Mouse (Mus musculus) G1E (cell line): ENCODE results near the gene Gabrg3. TPM values are rescaled to one million over a fixed set of nuclear protein-coding genes. Genes with fewer than 3 reads are reported as not detected.

ENCODE experiments used
- ATAC-seq: 2 replicates; pipeline ENCODE4 v1.8.0; 2016; ENCODE audit warnings: mild to moderate bottlenecking; ENCODE audit not compliant: insufficient number of reproducible peaks, poor library complexity, low FRiP score, severe bottlenecking; ENCODE audit errors: extremely low read depth
- DNase-seq: peaks from one replicate; pipeline ENCODE4 v3.0.0; 2012; ENCODE audit warnings: low spot score
- H3K27me3 ChIP-seq: 2 replicates; pipeline ENCODE4 v1.6.1; 2012; ENCODE audit warnings: mild to moderate bottlenecking, low read length, inconsistent platforms; ENCODE audit not compliant: insufficient read depth
- H3K36me3 ChIP-seq: replicated peaks from 2 replicates; pipeline ENCODE3; 2012; ENCODE audit warnings: mild to moderate bottlenecking, inconsistent platforms
- H3K4me1 ChIP-seq: 2 replicates; pipeline ENCODE4 v1.6.1; 2012; ENCODE audit warnings: low read depth, low read length, inconsistent platforms, mixed read lengths; ENCODE audit not compliant: insufficient read depth
- H3K4me3 ChIP-seq: 2 replicates; pipeline ENCODE4 v1.5.1; 2012; ENCODE audit warnings: low read depth, mild to moderate bottlenecking, inconsistent platforms, low read length, moderate library complexity, mixed read lengths
- H3K9me3 ChIP-seq: replicated peaks from 2 replicates; pipeline ENCODE4 v1.6.1; 2012; ENCODE audit warnings: inconsistent platforms
- CTCF ChIP-seq: IDR thresholded peaks from 2 replicates; pipeline ENCODE4 v1.5.1; 2012; ENCODE audit warnings: low read depth, low read length, inconsistent platforms, mixed read lengths
- GATA1 ChIP-seq: IDR thresholded peaks from 2 replicates; pipeline ENCODE4 v1.6.1; 2012; ENCODE audit warnings: borderline replicate concordance, low read length, inconsistent platforms, mixed read lengths
- GATA2 ChIP-seq: IDR thresholded peaks from 2 replicates; pipeline ENCODE4 v1.6.1; 2012; ENCODE audit warnings: low read depth, low read length, inconsistent platforms, borderline replicate concordance
- POLR2AphosphoS5 ChIP-seq: IDR thresholded peaks from 2 replicates; pipeline ENCODE4 v1.6.1; 2012; ENCODE audit warnings: low read depth, low read length, inconsistent platforms; ENCODE audit not compliant: insufficient replicate concordance
- TAL1 ChIP-seq: conservative IDR thresholded peaks from 2 replicates; pipeline ENCODE4 v1.6.1; 2012; ENCODE audit warnings: low read depth, low read length, inconsistent platforms, mixed read lengths
- polyA plus RNA-seq: library from polyadenylated mRNA; stranded (reverse); fragments of >175 nt; gene quantifications from 2 replicates; pipeline ENCODE4 v1.2.3, GENCODE M21; 2012
- total RNA-seq, 2 experiments: library from RNA; stranded (forward) in 1 of 2; stranded (reverse) in 1 of 2; fragments of 200-1000 nt in 1 of 2; fragments of >200 nt in 1 of 2; fragmentation: Nextera tagmentation in 1 of 2; gene quantifications; 2 replicates each; pipeline ENCODE4 v1.2.3; 2014 to 2017

The Gabrg3 gene
- total and polyA plus RNA-seq, 3 experiments: 0.27 TPM; not detected in 2

DNA sequence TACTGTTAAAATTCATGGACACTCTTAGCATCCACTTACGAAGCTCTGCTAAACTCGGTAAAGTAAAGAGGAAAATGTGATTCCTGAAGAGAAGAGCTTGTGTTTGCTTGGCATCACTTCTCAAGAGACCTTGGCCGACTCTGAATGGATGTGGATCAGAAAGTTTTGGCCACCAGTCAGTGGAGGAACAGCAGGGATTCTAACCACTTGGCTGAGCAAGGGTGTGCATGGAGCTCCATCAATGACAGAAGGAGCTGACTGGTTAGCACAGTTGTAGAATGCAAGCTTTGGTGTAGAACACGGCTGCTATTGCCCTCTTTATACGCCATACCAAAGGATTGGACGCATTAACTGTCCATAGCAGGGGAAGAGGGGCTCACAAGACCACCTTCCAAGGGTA lies 93.4 kb downstream of the Gabrg3 start:
- Histone ChIP-seq H3K36me3 (no peaks in the 10 kb centered on the region), H3K4me1 (no peaks in the 10 kb centered on the region), H3K4me3 (no peak overlapping the region), H3K9me3 (peaks cover 6% of the 10 kb centered on the region), H3K27me3 (no peaks in the 10 kb centered on the region)
- DNase-seq (no peak), ATAC-seq (no peak)
- TF ChIP-seq POLR2AphosphoS5: no peak
- TF ChIP-seq GATA2: no peak
- TF ChIP-seq CTCF: no peak
- no peak for TF ChIP-seq TAL1
- no peak for TF ChIP-seq GATA1

DNA sequence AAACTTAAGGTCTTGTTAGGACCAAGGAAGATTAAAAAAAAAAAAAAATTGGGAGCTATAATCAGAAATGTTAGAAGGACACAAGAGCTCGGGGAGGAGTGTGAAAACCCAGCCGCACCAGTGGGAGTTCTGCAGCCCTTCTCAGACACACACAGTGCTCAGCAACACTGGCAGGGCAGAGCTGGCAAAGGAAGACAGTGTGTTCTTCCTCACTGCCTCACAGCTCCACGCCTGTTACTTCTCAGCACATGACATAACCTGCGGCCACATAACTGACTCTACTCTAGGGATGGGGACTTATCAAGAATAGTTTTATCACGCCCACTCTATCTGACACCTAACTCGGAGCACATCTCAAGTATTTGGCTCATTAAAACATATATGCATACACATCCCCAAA lies 103.8 kb downstream of the Gabrg3 start:
- DNase-seq (no peak), ATAC-seq (no peak)
- H3K4me3 ChIP-seq: no peak overlapping the region
- H3K4me1 ChIP-seq: no peaks in the 10 kb centered on the region
- H3K27me3 ChIP-seq: no peaks in the 10 kb centered on the region
- TF ChIP-seq GATA1: no peak
- H3K36me3 ChIP-seq: no peaks in the 10 kb centered on the region
- peaks cover 9% of the 10 kb centered on the region; the same call in 1 of the 2 replicates for H3K9me3 ChIP-seq

DNA sequence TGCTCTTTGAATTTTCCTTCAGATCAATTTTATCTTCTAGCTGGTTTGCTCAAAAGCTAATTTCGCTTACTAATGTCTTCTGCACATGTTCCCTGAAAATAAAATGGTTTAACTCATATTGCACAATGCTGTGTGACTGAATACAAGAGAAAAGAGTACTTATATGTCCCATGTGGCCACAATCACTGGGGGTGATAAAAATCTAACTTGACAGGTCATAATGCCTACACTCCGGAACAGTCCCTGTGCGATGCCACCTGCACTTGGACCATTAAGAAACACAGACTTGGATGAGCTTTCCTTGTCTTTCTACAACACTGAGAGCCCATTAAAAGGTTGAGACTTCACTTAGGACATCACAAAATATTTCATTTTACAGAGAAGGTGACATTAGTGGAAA lies 108.1 kb downstream of the Gabrg3 start:
- TF ChIP-seq GATA1: no peak
- TF ChIP-seq GATA2: no peak
- no peak for TF ChIP-seq CTCF
- no peak for TF ChIP-seq POLR2AphosphoS5
- no peak for TF ChIP-seq TAL1
- H3K4me3 ChIP-seq: no peak overlapping the region
- H3K36me3 ChIP-seq: no peaks in the 10 kb centered on the region
- ATAC-seq (no peak), DNase-seq (no peak)
- H3K9me3 ChIP-seq: peaks cover 9% of the 10 kb centered on the region
- H3K27me3 ChIP-seq: no peaks in the 10 kb centered on the region
- H3K4me1 ChIP-seq: no peaks in the 10 kb centered on the region

DNA sequence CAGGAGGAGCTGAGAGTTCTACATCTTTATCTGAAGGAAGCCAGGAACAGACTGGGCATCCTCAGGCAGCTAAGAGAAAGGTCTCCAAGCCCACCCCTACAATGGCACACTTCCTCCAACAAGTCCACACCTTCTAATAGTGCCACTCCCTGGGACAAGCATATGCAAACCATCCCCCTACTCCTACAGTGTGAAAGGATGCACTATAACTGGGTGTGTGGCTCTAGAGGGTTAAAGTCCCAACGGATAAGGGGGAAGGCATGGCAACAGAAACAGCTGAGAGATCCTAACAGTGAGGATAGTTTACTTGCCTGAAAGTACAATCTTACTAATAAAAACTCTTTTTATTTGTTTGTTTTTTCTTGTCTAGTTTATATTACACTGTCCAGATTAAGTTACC lies 126.8 kb downstream of the Gabrg3 start:
- no peak overlapping the region for H3K4me3 ChIP-seq
- ATAC-seq (no peak), DNase-seq (no peak)
- H3K9me3 ChIP-seq: peaks cover 4% of the 10 kb centered on the region; the same call in 1 of the 2 replicates
- TF ChIP-seq CTCF (no peak), TAL1 (no peak), POLR2AphosphoS5 (no peak), GATA2 (no peak), GATA1 (no peak)
- no peaks in the 10 kb centered on the region for H3K27me3 ChIP-seq
- H3K4me1 ChIP-seq: no peaks in the 10 kb centered on the region
- no peaks in the 10 kb centered on the region for H3K36me3 ChIP-seq

DNA sequence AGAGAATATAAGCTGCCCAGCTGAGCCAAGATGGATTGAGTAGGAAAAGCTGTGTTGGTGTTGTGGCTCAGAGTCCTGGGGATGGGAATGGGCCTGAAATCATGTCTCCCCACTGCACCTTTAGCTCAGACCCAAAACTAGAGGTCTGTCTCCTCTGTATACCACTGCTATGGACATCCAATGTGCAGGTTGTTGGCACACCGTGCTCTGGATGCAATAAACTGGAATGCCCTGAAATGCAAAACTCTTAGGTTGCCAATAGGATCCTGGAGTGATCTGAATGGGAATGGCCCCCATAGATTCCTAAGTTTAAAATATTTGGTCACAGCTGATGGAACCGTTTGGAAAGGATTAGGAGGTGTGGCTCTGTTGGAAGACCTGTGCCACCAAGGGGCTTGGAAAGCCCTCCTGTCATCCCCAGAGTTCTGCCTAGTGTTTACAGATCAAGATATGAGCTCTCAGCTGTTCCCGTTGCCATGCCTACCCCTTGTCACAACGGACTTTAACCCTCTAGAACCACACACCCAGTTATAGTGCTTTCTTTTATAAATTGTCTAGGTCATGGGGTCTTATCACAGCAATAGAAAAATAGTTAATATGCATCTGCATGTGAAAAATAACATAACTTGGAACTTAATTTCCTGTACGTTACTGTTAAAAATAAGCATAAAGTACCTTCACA lies 128.0 kb downstream of the Gabrg3 start:
- peaks cover 4% of the 10 kb centered on the region; the same call in 1 of the 2 replicates for H3K9me3 ChIP-seq
- no peaks in the 10 kb centered on the region for H3K27me3 ChIP-seq
- ATAC-seq: no peak
- TF ChIP-seq POLR2AphosphoS5: no peak
- TF ChIP-seq CTCF: no peak
- no peak for TF ChIP-seq GATA1
- no peak for TF ChIP-seq TAL1
- no peak for TF ChIP-seq GATA2
- no peak for DNase-seq
- no peaks in the 10 kb centered on the region for H3K4me1 ChIP-seq
- no peaks in the 10 kb centered on the region for H3K36me3 ChIP-seq
- H3K4me3 ChIP-seq: no peak overlapping the region

DNA sequence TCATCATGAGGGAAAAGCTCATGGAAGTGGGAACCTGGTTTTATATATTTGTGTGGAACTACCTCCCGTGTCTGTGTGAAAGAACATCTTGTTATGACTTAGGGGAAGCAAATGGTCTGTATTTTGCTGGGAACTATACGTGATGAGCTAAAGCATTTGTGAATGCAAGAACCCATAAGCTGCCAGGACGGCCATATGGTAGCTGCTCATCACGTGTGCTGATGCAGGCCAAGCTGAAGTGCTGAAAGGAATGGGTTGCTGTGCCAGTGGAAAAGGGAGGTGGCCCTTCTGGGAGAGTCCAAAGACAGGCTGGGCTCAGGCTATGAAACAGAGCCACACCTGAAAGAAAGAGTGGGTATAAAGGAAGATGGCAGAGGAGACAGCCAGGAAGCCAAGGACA lies 143.0 kb downstream of the Gabrg3 start:
- no peak for DNase-seq
- Histone ChIP-seq H3K36me3 (no peaks in the 10 kb centered on the region), H3K9me3 (peaks cover 12% of the 10 kb centered on the region), H3K4me1 (no peaks in the 10 kb centered on the region), H3K27me3 (no peaks in the 10 kb centered on the region), H3K4me3 (no peak overlapping the region)
- ATAC-seq: no peak
- no peak for TF ChIP-seq GATA2
- TF ChIP-seq TAL1: no peak
- TF ChIP-seq POLR2AphosphoS5: no peak
- no peak for TF ChIP-seq GATA1
- TF ChIP-seq CTCF: no peak

DNA sequence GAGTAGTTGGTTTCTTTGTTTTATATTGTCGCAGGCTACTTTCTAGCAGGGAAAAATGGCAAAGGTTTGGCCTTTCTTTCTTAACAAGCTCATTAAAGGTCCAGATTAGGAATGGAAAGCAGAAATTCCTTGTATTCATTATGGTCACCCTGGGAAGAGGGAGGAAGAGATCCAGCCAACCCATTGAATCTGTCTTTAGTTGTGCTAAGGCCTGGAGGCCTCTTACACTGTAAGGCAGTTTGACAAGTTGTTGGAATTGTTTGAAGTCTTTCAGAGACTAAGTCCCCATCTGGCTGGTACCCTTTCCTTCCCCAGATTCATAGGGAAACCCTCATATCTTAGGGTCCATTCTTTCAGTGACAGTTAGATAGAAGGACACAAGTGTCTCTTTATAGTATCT lies 172.9 kb downstream of the Gabrg3 start:
- no peak for ATAC-seq

More for the DNA sequence above, 172.9 kb downstream of the Gabrg3 start:
- Histone ChIP-seq H3K9me3 (0 out of 2 replicates have a peak, but pooled peaks cover 4% of the 10 kb centered on the region), H3K4me1 (no peaks in the 10 kb centered on the region), H3K4me3 (no peak overlapping the region), H3K27me3 (no peaks in the 10 kb centered on the region), H3K36me3 (no peaks in the 10 kb centered on the region)
- TF ChIP-seq GATA2: no peak
- TF ChIP-seq CTCF: no peak
- TF ChIP-seq GATA1: no peak
- no peak for TF ChIP-seq POLR2AphosphoS5
- no peak for TF ChIP-seq TAL1
- DNase-seq: no peak
